Mouse (Mus musculus) stomach, postnatal 0 days (tissue): ENCODE measurements at regions not wholly inside any gene's neighbourhood (a gene's known extent, or its start where the extent isn't known, plus 50 kb on each side); places are given as distances from the start of the nearest gene placed in this dataset.

ENCODE experiments used
- CTCF ChIP-seq: IDR thresholded peaks from 2 replicates; pipeline ENCODE4 v1.5.1; 2016; ENCODE audit warnings: antibody characterized with exemption, low read depth, mild to moderate bottlenecking, moderate library complexity
- EP300 ChIP-seq: optimal IDR thresholded peaks from 2 replicates; pipeline ENCODE3; 2016; ENCODE audit warnings: antibody characterized with exemption

DNA sequence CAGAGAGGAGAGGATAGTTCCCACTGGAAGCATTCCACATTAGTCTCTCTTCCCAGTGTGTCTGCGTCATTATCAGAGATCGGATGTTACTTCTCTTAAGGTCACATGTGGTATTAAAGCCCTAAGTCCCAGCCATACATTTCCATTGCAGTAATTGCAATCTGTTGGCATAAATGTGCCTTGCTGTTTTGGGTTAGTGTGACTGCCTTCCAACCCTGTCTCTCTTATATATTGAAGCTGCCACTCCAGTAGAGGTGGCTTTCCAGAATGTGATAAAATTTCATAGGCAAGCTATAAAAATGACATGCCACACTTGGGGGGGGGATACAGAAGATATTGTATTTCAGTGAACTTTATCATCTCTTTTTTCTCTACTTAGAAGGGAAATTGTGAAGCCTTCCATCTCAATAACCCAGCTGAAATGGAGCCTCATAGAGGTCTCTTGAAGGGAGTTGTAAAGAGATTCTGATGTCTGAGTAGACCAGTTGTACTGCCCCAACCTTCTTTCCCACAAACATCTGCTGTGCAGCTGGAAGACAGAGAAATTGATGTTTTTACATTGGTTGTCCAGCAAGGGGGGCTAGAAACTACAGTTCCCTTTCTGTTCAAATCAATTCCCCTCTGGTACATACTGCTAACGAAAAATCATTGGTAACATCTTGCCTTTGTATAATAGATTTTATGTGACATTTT lies 603.9 kb upstream of the Fam92a start:
- TF ChIP-seq CTCF, result peak; percentile 54
- no peak for TF ChIP-seq EP300
